Mouse (Mus musculus): Measurements from ENCODE around the gene Npas3. TPM values are rescaled to one million over a fixed set of nuclear protein-coding genes. Genes with fewer than 3 reads are reported as not detected.

Gene Npas3
- polyA plus RNA-seq, 1 experiment from 2014 or later: 6.3 TPM

DNA sequence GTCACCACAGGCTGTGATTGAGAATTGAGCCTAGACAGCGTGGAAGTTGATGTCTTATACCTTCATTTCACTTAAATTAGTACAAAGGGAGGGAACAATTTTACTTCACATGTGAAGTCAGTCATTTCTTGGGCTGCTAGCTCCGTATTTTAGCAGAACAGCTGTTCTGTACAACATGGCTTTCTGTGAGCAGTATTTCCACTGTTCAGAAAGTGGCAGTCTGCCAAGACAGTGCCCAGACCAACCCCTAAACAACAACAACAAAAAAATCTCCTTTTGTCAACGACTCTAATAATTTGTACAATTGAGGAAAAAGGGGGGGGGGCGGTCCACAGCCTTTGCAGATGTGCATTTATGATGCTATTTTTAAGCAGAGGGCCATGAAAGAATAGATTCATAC, 266.4 kb downstream of the Npas3 start:
- Histone ChIP-seq H3K27me3 (no peaks in the 10 kb centered on the region), H3K36me3 (no peaks in the 10 kb centered on the region), H3K9me3 (no peaks in the 10 kb centered on the region), H3K4me3 (replicated peaks) (no peak overlapping the region), H3K9ac (replicated peaks) (no peak overlapping the region), H3K4me2 (no peak overlapping the region), H3K4me1 (replicated peaks) (peaks cover 4% of the 10 kb centered on the region; the same call in 1 of the 2 replicates), H3K27ac (no peak overlapping the region)
- WGBS: 66% methylated on average over 4 of the region's 4 CpGs
- ATAC-seq (ENCODE audit: insufficient number of reproducible peaks, insufficient read depth, low FRiP score, low TSS enrichment, low read depth): no peak

DNA sequence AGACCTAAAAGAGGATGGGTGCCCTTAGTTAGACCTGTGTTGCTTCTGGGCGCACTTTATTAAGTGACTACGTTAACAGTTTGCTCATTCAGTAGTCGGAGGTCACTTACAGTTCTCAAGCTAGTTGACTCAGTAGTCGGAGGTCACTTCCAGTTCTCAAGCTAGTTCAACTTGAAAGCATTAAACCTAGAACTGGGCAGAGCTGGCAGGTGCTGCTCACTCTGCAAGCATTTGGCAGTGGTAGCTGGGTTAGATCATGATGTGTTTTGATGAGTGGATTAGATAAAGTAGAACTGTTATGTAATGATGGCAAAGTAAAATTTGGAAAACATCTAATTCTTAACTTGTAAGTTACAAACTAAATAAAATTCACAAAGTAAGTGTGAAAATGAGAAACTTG, 271.1 kb downstream of the Npas3 start:
- H3K9ac ChIP-seq (replicated peaks): no peak overlapping the region
- H3K9me3 ChIP-seq: no peaks in the 10 kb centered on the region
- no peak for ATAC-seq (ENCODE audit: insufficient number of reproducible peaks, insufficient read depth, low FRiP score, low TSS enrichment, low read depth)
- H3K4me3 ChIP-seq (replicated peaks): no peak overlapping the region
- WGBS: 87% methylated on average over 4 of the region's 4 CpGs
- no peak overlapping the region for H3K4me2 ChIP-seq
- no peak overlapping the region for H3K27ac ChIP-seq
- H3K36me3 ChIP-seq: no peaks in the 10 kb centered on the region
- H3K27me3 ChIP-seq: no peaks in the 10 kb centered on the region
- H3K4me1 ChIP-seq (replicated peaks): peaks cover 4% of the 10 kb centered on the region; the same call in 1 of the 2 replicates

DNA sequence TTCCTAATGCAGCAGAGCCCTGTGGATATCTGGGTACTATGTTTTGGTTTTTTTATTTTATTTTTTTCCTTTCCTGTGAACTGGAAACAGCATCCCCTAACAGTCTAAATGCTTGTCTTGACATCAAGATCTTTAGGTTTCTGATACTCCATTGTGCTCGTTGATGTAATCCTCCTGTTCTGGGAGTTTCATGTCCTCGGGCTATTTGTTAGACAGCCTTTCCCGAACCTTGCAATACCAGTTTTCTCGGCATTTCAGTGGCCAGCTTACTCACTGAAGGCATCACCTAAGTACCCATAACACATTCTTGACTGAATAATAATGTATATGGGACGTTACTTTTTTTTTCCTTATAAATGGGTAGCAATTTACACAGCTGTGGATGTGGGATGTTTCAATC, 274.2 kb downstream of the Npas3 start:
- H3K9me3 ChIP-seq: no peaks in the 10 kb centered on the region
- no peak overlapping the region for H3K4me2 ChIP-seq
- H3K27me3 ChIP-seq: no peaks in the 10 kb centered on the region
- no peak overlapping the region for H3K9ac ChIP-seq (replicated peaks)
- 0 out of 2 replicates have a peak, but pooled peaks cover 4% of the 10 kb centered on the region for H3K4me1 ChIP-seq (replicated peaks)
- H3K4me3 ChIP-seq (replicated peaks): no peak overlapping the region
- no peak for ATAC-seq (ENCODE audit: insufficient number of reproducible peaks, insufficient read depth, low FRiP score, low TSS enrichment, low read depth)
- H3K27ac ChIP-seq: no peak overlapping the region
- WGBS: 67% methylated on average over 5 of the region's 5 CpGs
- no peaks in the 10 kb centered on the region for H3K36me3 ChIP-seq

DNA sequence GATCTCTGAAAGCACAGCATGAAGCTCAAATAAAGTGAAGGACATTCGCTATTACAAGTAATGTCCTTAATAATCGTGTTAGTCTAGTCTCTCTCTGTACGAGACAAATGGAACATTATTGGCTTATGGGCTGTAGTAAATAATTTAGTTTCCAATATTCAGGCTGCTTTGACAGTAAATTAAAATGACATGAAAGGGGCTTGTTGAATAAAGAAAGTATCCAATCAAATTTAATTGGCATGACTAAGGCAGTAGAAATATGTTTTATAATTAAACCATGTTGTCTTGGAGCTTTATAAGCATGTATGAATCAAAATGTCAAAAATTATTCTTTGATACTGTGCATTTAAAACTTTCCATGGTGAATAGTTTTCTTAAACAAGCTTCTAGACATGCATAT, 278.6 kb downstream of the Npas3 start:
- no peak overlapping the region for H3K27ac ChIP-seq
- H3K4me3 ChIP-seq (replicated peaks): no peak overlapping the region
- WGBS: 58% methylated on average over 3 of the region's 3 CpGs
- H3K36me3 ChIP-seq: no peaks in the 10 kb centered on the region
- H3K4me1 ChIP-seq (replicated peaks): 0 out of 2 replicates have a peak, but pooled peaks cover 4% of the 10 kb centered on the region
- H3K9me3 ChIP-seq: no peaks in the 10 kb centered on the region
- no peaks in the 10 kb centered on the region for H3K27me3 ChIP-seq
- no peak overlapping the region for H3K9ac ChIP-seq (replicated peaks)
- no peak overlapping the region for H3K4me2 ChIP-seq
- ATAC-seq (ENCODE audit: insufficient number of reproducible peaks, insufficient read depth, low FRiP score, low TSS enrichment, low read depth): no peak

DNA sequence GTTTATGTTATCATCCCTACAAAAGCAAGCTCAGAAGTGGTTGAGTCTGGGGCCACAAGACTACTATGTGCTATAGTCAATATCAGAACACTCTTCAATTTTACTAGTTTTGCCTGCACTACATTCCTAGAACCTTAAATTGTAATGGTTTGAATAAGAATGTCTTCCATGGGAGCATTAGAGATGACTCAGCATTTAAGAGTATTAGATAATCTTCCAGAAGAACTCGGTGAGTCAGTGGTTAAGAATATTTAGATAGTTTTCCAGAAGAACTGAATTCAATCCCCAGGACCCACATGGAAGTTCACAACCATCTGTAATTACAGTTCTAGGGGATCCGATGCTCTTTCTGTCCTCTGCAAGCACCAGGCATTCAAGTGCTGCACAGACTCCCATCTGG, 280.9 kb downstream of the Npas3 start:
- H3K4me3 ChIP-seq (replicated peaks): no peak overlapping the region
- H3K4me2 ChIP-seq: no peak overlapping the region
- 0 out of 2 replicates have a peak, but pooled peaks cover 4% of the 10 kb centered on the region for H3K4me1 ChIP-seq (replicated peaks)
- H3K9ac ChIP-seq (replicated peaks): no peak overlapping the region
- WGBS: 90% methylated on average over 2 of the region's 2 CpGs
- H3K27ac ChIP-seq: no peak overlapping the region
- no peaks in the 10 kb centered on the region for H3K9me3 ChIP-seq
- no peaks in the 10 kb centered on the region for H3K27me3 ChIP-seq
- ATAC-seq (ENCODE audit: insufficient number of reproducible peaks, insufficient read depth, low FRiP score, low TSS enrichment, low read depth): no peak
- no peaks in the 10 kb centered on the region for H3K36me3 ChIP-seq

DNA sequence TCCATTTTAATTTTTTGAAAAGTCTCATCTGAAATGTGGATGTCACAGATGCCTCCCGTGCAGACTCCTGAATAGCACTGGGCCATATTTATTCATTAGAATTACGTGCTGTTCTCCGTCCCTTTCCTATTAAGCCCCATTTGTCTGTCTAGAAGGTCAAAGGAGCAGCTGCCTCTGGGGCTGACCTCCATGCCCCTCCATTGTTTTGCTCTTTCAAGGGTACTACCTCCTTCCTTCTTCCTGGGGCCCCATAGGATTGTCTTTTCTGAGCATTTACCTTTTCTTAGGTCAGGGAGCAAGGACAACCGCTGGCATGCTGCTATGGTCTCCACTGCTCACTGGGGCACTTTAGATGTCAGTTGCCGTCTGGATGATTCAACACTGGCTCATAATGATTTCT, 288.3 kb downstream of the Npas3 start:
- no peaks in the 10 kb centered on the region for H3K9me3 ChIP-seq
- no peaks in the 10 kb centered on the region for H3K27me3 ChIP-seq
- ATAC-seq (ENCODE audit: insufficient number of reproducible peaks, insufficient read depth, low FRiP score, low TSS enrichment, low read depth): no peak
- no peak overlapping the region for H3K9ac ChIP-seq (replicated peaks)
- no peak overlapping the region for H3K27ac ChIP-seq
- H3K36me3 ChIP-seq: no peaks in the 10 kb centered on the region
- 67% methylated on average over 5 of the region's 5 CpGs for WGBS
- no peak overlapping the region for H3K4me2 ChIP-seq
- no peak overlapping the region for H3K4me3 ChIP-seq (replicated peaks)
- H3K4me1 ChIP-seq (replicated peaks): no peaks in the 10 kb centered on the region

DNA sequence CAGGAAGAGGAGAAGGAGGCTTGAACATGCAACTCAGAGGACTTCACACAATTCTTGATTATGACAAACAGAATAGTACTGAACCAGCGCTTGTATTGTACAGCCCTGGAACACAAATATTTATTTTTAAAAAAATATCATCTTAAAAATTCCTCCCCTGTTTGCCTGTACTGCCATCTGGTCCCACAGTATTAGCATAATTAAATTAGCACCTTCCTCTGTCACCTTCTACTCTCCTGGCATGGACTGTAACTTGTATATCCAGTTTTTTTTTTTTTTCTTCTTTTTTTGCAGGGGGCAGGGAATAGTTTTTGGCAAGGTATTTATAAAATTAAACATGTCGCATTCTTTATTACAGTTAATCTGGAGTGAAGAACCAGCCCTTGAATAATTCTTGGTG, 307.9 kb downstream of the Npas3 start:
- H3K9me3 ChIP-seq: no peaks in the 10 kb centered on the region
- no peak overlapping the region for H3K4me2 ChIP-seq
- no peaks in the 10 kb centered on the region for H3K36me3 ChIP-seq
- H3K27ac ChIP-seq: no peak overlapping the region
- ATAC-seq (ENCODE audit: insufficient number of reproducible peaks, insufficient read depth, low FRiP score, low TSS enrichment, low read depth): no peak
- no peaks in the 10 kb centered on the region for H3K27me3 ChIP-seq
- H3K4me3 ChIP-seq (replicated peaks): no peak overlapping the region
- H3K9ac ChIP-seq (replicated peaks): no peak overlapping the region
- WGBS: 84% methylated on average over 2 of the region's 2 CpGs
- no peaks in the 10 kb centered on the region for H3K4me1 ChIP-seq (replicated peaks)

DNA sequence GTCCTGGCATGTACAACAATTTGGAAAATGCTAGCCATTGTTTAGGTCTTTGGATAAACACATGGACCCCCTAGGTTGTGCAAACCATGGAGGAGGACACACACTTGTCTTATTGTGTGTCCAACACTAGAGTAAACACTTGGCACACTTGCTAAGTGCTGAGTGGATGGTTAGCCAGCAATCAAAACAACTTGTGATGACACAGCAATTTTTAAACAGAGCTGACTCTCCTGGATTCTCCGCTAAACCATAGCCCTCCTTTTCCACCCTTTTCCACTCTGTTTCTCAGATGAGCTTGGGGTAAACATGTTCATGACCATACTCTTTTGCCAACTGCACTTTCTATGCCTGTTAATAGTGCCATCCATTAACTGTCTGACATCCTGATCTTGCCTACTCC, 309.8 kb downstream of the Npas3 start:
- H3K9me3 ChIP-seq: no peaks in the 10 kb centered on the region
- H3K27ac ChIP-seq: no peak overlapping the region
- WGBS: 97% methylated on average over 1 of the region's 1 CpGs
- H3K4me2 ChIP-seq: no peak overlapping the region
- no peaks in the 10 kb centered on the region for H3K36me3 ChIP-seq
- no peak overlapping the region for H3K4me3 ChIP-seq (replicated peaks)
- H3K4me1 ChIP-seq (replicated peaks): no peaks in the 10 kb centered on the region
- H3K9ac ChIP-seq (replicated peaks): no peak overlapping the region
- no peak for ATAC-seq (ENCODE audit: insufficient number of reproducible peaks, insufficient read depth, low FRiP score, low TSS enrichment, low read depth)
- H3K27me3 ChIP-seq: no peaks in the 10 kb centered on the region

DNA sequence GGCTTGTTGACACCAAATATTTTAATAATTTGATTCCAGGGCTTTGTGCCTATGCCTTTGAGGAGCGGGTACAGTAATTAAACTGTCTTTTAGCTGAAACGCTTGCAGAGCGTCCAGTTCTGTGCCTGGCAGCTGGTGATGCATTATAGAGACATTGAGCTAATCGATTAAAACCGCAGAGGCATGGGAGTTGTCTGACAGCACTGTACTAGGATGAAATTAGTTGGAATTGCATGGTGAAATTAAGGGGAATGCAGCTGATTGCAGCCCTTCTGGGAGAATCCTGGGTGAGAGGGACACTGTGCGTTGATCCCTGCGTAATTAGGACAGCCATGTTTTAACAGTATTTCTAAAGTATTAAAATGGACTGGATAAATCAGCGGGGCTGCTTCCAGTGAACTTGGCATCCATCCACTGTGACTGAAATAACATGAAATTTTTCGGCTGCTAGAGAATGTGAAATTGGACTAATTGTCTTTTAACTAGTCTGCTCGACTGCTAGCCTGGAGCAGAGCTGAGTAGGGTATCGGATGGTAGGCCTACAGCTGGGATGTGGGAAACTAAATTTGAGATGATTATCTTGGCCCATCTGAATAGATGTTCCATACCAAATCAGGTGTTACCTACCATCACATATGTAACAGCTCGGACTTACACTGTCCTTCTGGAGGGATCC, 318.4 kb downstream of the Npas3 start:
- ATAC-seq (ENCODE audit: insufficient number of reproducible peaks, insufficient read depth, low FRiP score, low TSS enrichment, low read depth): no peak
- WGBS: 84% methylated on average over 12 of the region's 12 CpGs
- H3K4me1 ChIP-seq (replicated peaks): no peaks in the 10 kb centered on the region
- no peak overlapping the region for H3K27ac ChIP-seq
- H3K36me3 ChIP-seq: no peaks in the 10 kb centered on the region
- H3K27me3 ChIP-seq: no peaks in the 10 kb centered on the region
- no peak overlapping the region for H3K4me2 ChIP-seq
- no peak overlapping the region for H3K4me3 ChIP-seq (replicated peaks)
- H3K9ac ChIP-seq (replicated peaks): no peak overlapping the region
- H3K9me3 ChIP-seq: no peaks in the 10 kb centered on the region

DNA sequence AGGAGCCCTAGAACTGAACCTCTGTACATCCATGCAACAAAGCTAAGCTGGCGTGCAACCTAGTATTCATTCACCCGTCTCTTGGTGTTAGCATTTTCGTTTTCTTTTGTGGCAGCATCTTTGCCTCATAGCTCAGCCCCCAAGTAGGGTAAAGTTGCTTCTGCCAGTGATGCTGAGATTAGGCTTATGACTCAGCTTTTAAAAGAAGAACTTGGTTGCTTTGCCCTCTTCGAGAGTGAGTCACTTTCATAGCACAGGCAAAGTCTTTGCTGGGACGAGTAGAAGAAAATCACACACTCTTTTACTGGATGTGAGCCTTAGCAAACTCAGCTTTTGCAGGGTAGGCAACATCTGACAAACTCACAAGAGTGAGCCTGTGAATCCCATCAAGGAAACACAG, 332.7 kb downstream of the Npas3 start:
- Histone ChIP-seq H3K4me1 (replicated peaks) (no peaks in the 10 kb centered on the region), H3K4me3 (replicated peaks) (no peak overlapping the region), H3K9ac (replicated peaks) (no peak overlapping the region), H3K9me3 (no peaks in the 10 kb centered on the region), H3K36me3 (no peaks in the 10 kb centered on the region), H3K4me2 (no peak overlapping the region), H3K27ac (no peak overlapping the region), H3K27me3 (no peaks in the 10 kb centered on the region)
- no peak for ATAC-seq (ENCODE audit: insufficient number of reproducible peaks, insufficient read depth, low FRiP score, low TSS enrichment, low read depth)
- WGBS: 91% methylated on average over 5 of the region's 5 CpGs

DNA sequence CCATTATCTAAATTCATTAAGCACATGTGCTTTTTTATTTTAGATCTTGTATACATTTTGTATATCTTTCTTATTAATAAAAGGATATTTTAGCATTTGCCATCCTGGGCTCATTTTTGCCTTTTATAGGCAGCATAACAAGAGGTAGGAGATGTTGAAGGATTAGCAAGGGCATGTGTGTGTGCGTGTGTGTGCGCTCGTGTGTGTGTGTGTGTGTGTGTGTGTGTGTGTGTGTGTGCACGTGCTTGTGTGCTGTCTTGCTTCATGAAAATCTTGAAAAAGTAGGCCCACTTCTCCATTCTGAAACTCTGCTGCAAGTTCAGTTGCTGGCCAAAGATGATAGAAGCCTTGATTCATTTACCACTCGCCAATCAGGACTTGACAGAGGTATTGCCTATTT, 338.8 kb downstream of the Npas3 start:
- no peaks in the 10 kb centered on the region for H3K36me3 ChIP-seq
- WGBS: 74% methylated on average over 5 of the region's 5 CpGs
- no peaks in the 10 kb centered on the region for H3K9me3 ChIP-seq
- no peak overlapping the region for H3K4me3 ChIP-seq (replicated peaks)
- H3K27ac ChIP-seq: no peak overlapping the region
- H3K9ac ChIP-seq (replicated peaks): no peak overlapping the region
- ATAC-seq (ENCODE audit: insufficient number of reproducible peaks, insufficient read depth, low FRiP score, low TSS enrichment, low read depth): no peak
- no peaks in the 10 kb centered on the region for H3K27me3 ChIP-seq
- H3K4me1 ChIP-seq (replicated peaks): peaks cover 25% of the 10 kb centered on the region
- H3K4me2 ChIP-seq: no peak overlapping the region

Measured in limb, embryonic 12.5 days (tissue).